Mouse (Mus musculus) hindbrain, embryonic 13.5 days (tissue): ENCODE measurements around the gene Gm11084. TPM values are rescaled to one million over a fixed set of nuclear protein-coding genes. Genes with fewer than 3 reads are reported as not detected.
"Not testable (repeated sequence)": the region's sequence is repeated elsewhere in the genome, so short reads cannot be mapped to it uniquely, and the experiment has no call there.

Experiments used
- ATAC-seq: fragments of 200-750 bp; cut with Nextera tagmentation; 2 replicates; pipeline ENCODE4 v1.8.0; 2017; ENCODE audit warnings: moderate TSS enrichment; ENCODE audit not compliant: low FRiP score
- H3K27ac ChIP-seq: fragments of 300-500 bp; sonication (generic); 2 replicates; pipeline ENCODE4 v1.5.1; 2015; ENCODE audit warnings: inconsistent platforms, mild to moderate bottlenecking, moderate library complexity
- H3K27me3 ChIP-seq: fragments of 300-500 bp; sonication (generic); 2 replicates; pipeline ENCODE4 v1.6.1; 2015; ENCODE audit warnings: mild to moderate bottlenecking, inconsistent platforms
- H3K36me3 ChIP-seq: fragments of 300-500 bp; sonication (generic); 2 replicates; pipeline ENCODE4 v1.6.1; 2015; ENCODE audit warnings: mild to moderate bottlenecking, inconsistent platforms
- H3K4me1 ChIP-seq: fragments of 300-500 bp; sonication (generic); replicated peaks from 2 replicates; pipeline ENCODE4 v1.6.1; 2015; ENCODE audit warnings: inconsistent platforms
- H3K4me2 ChIP-seq: fragments of 300-500 bp; sonication (generic); 2 replicates; pipeline ENCODE4 v1.6.1; 2015; ENCODE audit warnings: inconsistent platforms, mild to moderate bottlenecking, moderate library complexity
- H3K4me3 ChIP-seq: fragments of 300-500 bp; sonication (generic); 2 replicates; pipeline ENCODE4 v1.5.1; 2015; ENCODE audit warnings: mild to moderate bottlenecking, inconsistent platforms
- H3K9ac ChIP-seq: fragments of 300-500 bp; sonication (generic); 2 replicates; pipeline ENCODE4 v1.6.1; 2015; ENCODE audit warnings: mild to moderate bottlenecking, inconsistent platforms
- H3K9me3 ChIP-seq: fragments of 300-500 bp; sonication (generic); 2 replicates; pipeline ENCODE4 v1.6.1; 2016; ENCODE audit warnings: inconsistent platforms
- WGBS: fragments of 180-500 bp; shearing (Covaris S2); methylation state at CpG from one replicate; pipeline ENCODE4 v1.1.7; 2015; 5-methylcytosine and 5-hydroxymethylcytosine counted together
- polyA plus RNA-seq: library from polyadenylated mRNA; unstranded; fragments of >200 nt; fragmentation: Nextera tagmentation; extraction: Ambion mirVana; gene quantifications from 2 replicates; pipeline ENCODE4 v1.2.1, GENCODE M21; 2015

Gm11084 gene
- not detected in 2 replicates for polyA plus RNA-seq

DNA sequence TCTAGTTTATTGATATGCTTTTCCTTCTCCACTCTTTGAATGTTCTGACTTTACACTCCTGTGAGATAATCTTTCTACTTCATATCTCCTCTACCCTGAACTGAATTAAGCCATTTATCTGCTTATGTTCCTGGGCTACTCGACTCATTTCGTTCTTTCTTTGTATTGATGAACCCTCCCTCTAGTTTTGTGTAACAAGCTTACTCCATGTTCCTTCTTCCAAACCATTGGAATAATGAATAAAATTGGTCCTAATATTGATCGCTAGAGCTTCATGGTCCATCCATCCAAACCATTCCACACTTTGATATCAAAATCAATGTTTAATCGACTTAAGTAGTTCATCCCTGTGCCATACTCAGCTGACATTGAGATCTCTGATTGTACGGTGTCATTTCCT, at the start of gene Gm11084:
Gene Gm11084, minus strand, starts transcription at position 101 of the 400 bp plus-strand sequence.
- Histone ChIP-seq H3K9ac (no peak within 1 kb of the TSS), H3K9me3 (0 out of 2 replicates have a peak, but pooled peaks cover 6% of the 10 kb centered on the region), H3K36me3 (peaks cover 3% of the 10 kb centered on the region), H3K4me3 (no peak within 1 kb of the TSS), H3K4me1 (peaks cover 2% of the 10 kb centered on the region), H3K27ac (no peak within 1 kb of the TSS), H3K4me2 (no peak within 1 kb of the TSS), H3K27me3 (no peaks in the 10 kb centered on the region)
- 94% methylated on average over 5 of the region's 5 CpGs for WGBS
- ATAC-seq = no peak

GRCm38 (mm10) chr2:73031061-73032055, 44.8 kb upstream of the Gm11084 start:
- H3K27me3 ChIP-seq = no peaks in the 10 kb centered on the region
- H3K27ac ChIP-seq = no peak overlapping the region
- H3K9ac ChIP-seq = no peak overlapping the region
- no peak for ATAC-seq
- H3K4me2 ChIP-seq = no peak overlapping the region
- no peaks in the 10 kb centered on the region for H3K36me3 ChIP-seq
- H3K4me1 ChIP-seq = no peaks in the 10 kb centered on the region
- H3K9me3 ChIP-seq = no peaks in the 10 kb centered on the region
- no peak overlapping the region for H3K4me3 ChIP-seq
- 83% methylated on average over 7 of the region's 7 CpGs for WGBS

DNA sequence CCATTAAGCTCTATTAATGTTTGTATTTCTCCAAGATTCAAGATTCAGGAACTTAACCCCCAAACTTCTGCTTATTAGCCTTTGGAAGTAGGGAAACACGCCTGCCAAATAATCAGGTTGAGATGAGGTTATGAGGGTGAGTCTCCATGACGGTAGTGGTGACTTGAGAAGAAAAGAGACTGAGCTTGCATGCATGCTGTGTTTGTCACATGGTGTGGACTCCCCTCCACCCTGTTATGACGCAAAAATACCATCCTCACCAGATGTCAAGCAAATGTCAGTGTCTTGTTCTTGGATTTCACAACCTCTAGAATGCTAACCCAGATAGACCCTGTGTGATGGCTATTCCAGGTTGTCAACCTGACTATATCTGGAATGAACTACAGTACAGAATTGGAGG, 43.3 kb upstream of the Gm11084 start:
- no peak for ATAC-seq
- Histone ChIP-seq H3K9ac (no peak overlapping the region), H3K4me1 (no peaks in the 10 kb centered on the region), H3K9me3 (no peaks in the 10 kb centered on the region), H3K4me2 (no peak overlapping the region), H3K27ac (no peak overlapping the region), H3K27me3 (no peaks in the 10 kb centered on the region), H3K36me3 (no peaks in the 10 kb centered on the region), H3K4me3 (no peak overlapping the region)
- WGBS = 92% methylated on average over 3 of the region's 3 CpGs

- no peak overlapping the region for H3K4me3 ChIP-seq
- H3K4me1 ChIP-seq = no peaks in the 10 kb centered on the region
- no peak overlapping the region for H3K27ac ChIP-seq
- 90% methylated on average over 3 of the region's 3 CpGs for WGBS
- H3K27me3 ChIP-seq = no peaks in the 10 kb centered on the region
- H3K36me3 ChIP-seq = no peaks in the 10 kb centered on the region
- H3K4me2 ChIP-seq = no peak overlapping the region
- H3K9me3 ChIP-seq = no peaks in the 10 kb centered on the region
- no peak overlapping the region for H3K9ac ChIP-seq
- ATAC-seq = no peak
Measured at GRCm38 (mm10) chr2:73028019-73028418, 41.5 kb upstream of the Gm11084 start.

- no peaks in the 10 kb centered on the region for H3K4me1 ChIP-seq
- H3K4me2 ChIP-seq = no peak overlapping the region
- WGBS = 49% methylated on average over 3 of the region's 3 CpGs
Measured at GRCm38 (mm10) chr2:73027126-73027525, 40.6 kb upstream of the Gm11084 start.

DNA sequence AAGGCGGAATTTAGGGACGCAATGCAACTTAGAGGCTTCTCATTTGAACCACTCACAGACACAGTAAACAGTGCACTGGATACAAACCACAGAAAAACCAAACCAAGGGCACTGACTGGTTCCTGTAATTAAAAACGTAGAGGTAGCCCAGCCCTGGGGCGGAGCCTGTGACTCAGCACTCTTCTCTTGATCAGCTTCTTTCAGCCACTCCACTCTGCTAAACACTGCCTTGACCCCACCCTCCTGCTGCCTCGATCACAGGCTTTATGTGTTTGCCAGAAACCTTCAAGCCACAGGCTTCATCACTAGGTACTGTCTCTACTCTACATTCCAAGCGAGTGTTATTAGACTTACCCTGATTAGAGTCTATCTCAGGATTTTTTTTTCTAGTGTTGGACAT, 37.3 kb upstream of the Gm11084 start:
- H3K9ac ChIP-seq = no peak overlapping the region

More at GRCm38 (mm10) chr2:73027126-73027525, 40.6 kb upstream of the Gm11084 start:
- Histone ChIP-seq H3K9me3 (no peaks in the 10 kb centered on the region), H3K9ac (no peak overlapping the region), H3K4me3 (no peak overlapping the region), H3K27me3 (no peaks in the 10 kb centered on the region), H3K27ac (no peak overlapping the region), H3K36me3 (no peaks in the 10 kb centered on the region)
- no peak for ATAC-seq

DNA sequence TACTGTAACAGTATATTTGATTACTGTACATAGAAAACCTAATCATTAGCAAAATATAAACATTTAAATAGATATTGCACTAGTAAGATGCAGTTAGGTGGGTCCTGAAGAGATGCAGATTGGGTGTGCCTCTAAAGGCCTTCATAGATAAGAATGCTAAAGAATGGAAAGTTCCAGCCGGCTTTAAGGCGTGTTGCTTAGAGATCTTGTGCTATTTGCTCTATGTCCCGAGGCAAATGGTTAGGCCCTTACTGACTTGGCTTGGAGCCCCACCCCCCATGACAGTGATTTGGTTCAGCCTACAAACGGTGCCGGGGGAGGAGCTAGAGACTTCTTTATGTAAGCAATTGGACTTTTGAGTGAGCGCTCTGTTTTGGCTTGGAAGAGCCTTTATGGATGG, 34.5 kb upstream of the Gm11084 start:
- Histone ChIP-seq H3K4me1 (no peaks in the 10 kb centered on the region), H3K27ac (no peak overlapping the region), H3K4me3 (no peak overlapping the region), H3K27me3 (no peaks in the 10 kb centered on the region), H3K9me3 (no peaks in the 10 kb centered on the region), H3K9ac (no peak overlapping the region), H3K36me3 (no peaks in the 10 kb centered on the region), H3K4me2 (no peak overlapping the region)
- WGBS = 87% methylated on average over 6 of the region's 6 CpGs
- no peak for ATAC-seq

More for the DNA sequence above, 37.3 kb upstream of the Gm11084 start:
- H3K4me3 ChIP-seq = no peak overlapping the region
- no peaks in the 10 kb centered on the region for H3K27me3 ChIP-seq
- no peak overlapping the region for H3K4me2 ChIP-seq
- WGBS = 51% methylated on average over 6 of the region's 6 CpGs
- ATAC-seq = no peak
- no peaks in the 10 kb centered on the region for H3K36me3 ChIP-seq
- H3K27ac ChIP-seq = no peak overlapping the region
- no peaks in the 10 kb centered on the region for H3K9me3 ChIP-seq
- no peaks in the 10 kb centered on the region for H3K4me1 ChIP-seq

DNA sequence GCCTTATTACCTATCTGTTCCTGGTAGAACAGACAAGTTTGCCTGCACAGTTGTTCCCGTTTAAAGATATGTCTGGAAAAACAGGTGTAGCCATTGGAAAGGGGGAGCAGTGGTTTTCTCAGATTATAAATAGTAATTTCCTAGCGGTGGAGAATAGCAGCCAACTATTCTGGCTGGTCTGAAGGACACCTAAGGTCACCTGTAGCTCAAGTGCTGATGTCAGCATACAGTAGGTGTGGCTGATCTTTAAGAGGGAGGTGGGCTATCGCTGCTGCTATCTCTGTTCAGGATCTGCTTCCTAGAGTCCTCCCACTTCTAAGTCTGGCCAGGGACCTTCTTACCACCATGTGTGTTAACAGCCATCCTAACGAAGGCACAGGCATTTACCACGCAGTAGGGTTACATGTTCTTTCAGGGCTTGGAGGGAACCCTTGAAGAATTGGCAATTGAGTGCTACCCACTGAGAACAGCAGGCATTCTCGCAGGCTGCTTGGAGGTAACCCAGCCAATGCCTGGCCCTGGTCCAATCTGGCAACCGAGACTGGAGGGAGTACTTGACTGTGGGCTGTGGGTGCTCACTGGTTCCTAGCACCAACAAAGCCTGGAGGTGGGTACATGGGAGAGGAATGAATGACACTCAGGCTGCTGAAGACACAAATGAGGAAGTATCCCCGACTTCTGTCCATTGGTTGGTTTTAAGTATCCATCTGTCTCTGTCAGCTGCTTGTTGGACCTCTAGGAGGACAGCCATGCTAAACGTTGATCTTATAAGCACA, 33.0 kb upstream of the Gm11084 start:
- no peaks in the 10 kb centered on the region for H3K36me3 ChIP-seq
- no peak for ATAC-seq
- H3K4me2 ChIP-seq = no peak overlapping the region
- H3K9me3 ChIP-seq = no peaks in the 10 kb centered on the region
- H3K27ac ChIP-seq = no peak overlapping the region
- no peaks in the 10 kb centered on the region for H3K27me3 ChIP-seq
- no peaks in the 10 kb centered on the region for H3K4me1 ChIP-seq
- 76% methylated on average over 9 of the region's 9 CpGs for WGBS
- H3K9ac ChIP-seq = no peak overlapping the region
- no peak overlapping the region for H3K4me3 ChIP-seq

DNA sequence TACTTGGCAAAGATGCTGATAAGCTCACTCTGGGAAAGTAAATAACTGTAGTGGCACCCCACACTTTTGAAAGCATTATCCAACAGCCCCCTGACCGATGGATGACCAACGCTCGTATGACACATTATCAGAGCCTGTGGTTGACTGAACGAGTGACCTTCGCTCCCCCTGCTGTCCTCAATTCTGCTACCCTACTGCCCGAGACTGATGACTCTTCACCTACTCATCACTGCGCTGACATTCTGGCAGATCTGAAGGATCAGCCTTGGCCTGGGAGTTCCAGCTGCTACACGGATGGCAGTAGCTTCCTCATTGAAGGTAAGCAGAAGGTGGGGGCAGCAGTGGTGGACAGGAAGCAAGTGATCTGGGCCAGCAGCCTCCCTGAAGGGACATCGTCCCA, 27.5 kb upstream of the Gm11084 start:
- not testable (repeated sequence) for H3K4me3 ChIP-seq, H3K27ac ChIP-seq, H3K4me1 ChIP-seq, H3K27me3 ChIP-seq, ATAC-seq, H3K9ac ChIP-seq, H3K4me2 ChIP-seq, H3K9me3 ChIP-seq, H3K36me3 ChIP-seq
- WGBS = 84% methylated on average over 9 of the region's 9 CpGs

- H3K4me2 ChIP-seq = no peak overlapping the region
- H3K4me1 ChIP-seq = no peaks in the 10 kb centered on the region
- no peak overlapping the region for H3K4me3 ChIP-seq
- H3K27me3 ChIP-seq = no peaks in the 10 kb centered on the region
- no peak overlapping the region for H3K27ac ChIP-seq
- peaks cover 10% of the 10 kb centered on the region for H3K9me3 ChIP-seq
- H3K36me3 ChIP-seq = no peaks in the 10 kb centered on the region
- no peak for ATAC-seq
- 72% methylated on average over 19 of the region's 20 CpGs for WGBS
- H3K9ac ChIP-seq = no peak overlapping the region
Measured at GRCm38 (mm10) chr2:73012636-73013035, 26.1 kb upstream of the Gm11084 start.

DNA sequence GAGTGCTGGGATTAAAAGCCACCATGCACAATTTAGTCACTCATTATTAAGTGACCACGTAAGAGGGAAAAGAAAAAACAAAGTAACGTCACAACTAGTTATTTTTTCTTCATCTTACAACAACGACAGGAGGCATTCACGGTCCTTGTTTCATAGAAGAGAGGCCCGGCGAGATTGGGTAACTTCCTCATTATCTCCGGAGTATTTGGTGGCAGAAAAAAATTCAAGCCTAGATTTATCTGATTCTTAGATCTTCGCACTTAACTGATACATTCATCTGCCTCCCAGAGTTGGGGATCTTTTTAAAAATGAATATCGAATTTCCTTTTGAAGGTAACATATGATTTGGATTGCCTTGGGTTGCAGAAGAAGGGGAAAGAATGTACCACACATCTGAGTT, 21.0 kb upstream of the Gm11084 start:
- Histone ChIP-seq H3K27ac (no peak overlapping the region), H3K4me2 (no peak overlapping the region), H3K4me1 (peaks cover 24% of the 10 kb centered on the region), H3K9me3 (peaks cover 10% of the 10 kb centered on the region), H3K27me3 (no peaks in the 10 kb centered on the region), H3K9ac (no peak overlapping the region), H3K4me3 (no peak overlapping the region), H3K36me3 (no peaks in the 10 kb centered on the region)
- 95% methylated on average over 9 of the region's 9 CpGs for WGBS
- ATAC-seq = no peak
